Mouse (Mus musculus) olfactory bulb, adult 2 months (tissue): ENCODE measurements around the gene Igsf10. TPM values are rescaled to one million over a fixed set of nuclear protein-coding genes. Genes with fewer than 3 reads are reported as not detected.

Source experiments
- H3K27ac ChIP-seq: fragments of 200-500 bp; 2 replicates; pipeline ENCODE4 v1.5.1; 2012; ENCODE audit warnings: low read depth, low read length; ENCODE audit not compliant: insufficient read depth
- H3K4me1 ChIP-seq: fragments of 200-500 bp; 2 replicates; pipeline ENCODE4 v1.6.1; 2012; ENCODE audit warnings: low read length; ENCODE audit not compliant: control insufficient read depth, insufficient read depth
- H3K4me3 ChIP-seq: fragments of 200-500 bp; 2 replicates; pipeline ENCODE4 v1.5.1; 2012; ENCODE audit warnings: mild to moderate bottlenecking, low read depth, low read length, moderate library complexity; ENCODE audit not compliant: insufficient read depth
- CTCF ChIP-seq: fragments of 200-500 bp; IDR thresholded peaks from 2 replicates; pipeline ENCODE4 v1.5.1; 2012; ENCODE audit warnings: low read depth, mild to moderate bottlenecking, low read length, moderate library complexity; ENCODE audit not compliant: insufficient read depth
- POLR2A ChIP-seq: fragments of 200-500 bp; IDR thresholded peaks from 2 replicates; pipeline ENCODE4 v1.6.1; 2012; ENCODE audit warnings: mild to moderate bottlenecking, low read depth, low read length, moderate library complexity; ENCODE audit not compliant: insufficient read depth
- WGBS: fragments of 180-500 bp; shearing (Covaris S2); methylation state at CpG from one replicate; pipeline ENCODE4 v1.1.7; 2018; 5-methylcytosine and 5-hydroxymethylcytosine counted together
- polyA plus RNA-seq: library from polyadenylated mRNA; stranded (reverse); fragments of >200 nt; gene quantifications from 2 replicates; pipeline ENCODE4 v1.2.4, GENCODE M21; 2012; ENCODE audit warnings: low replicate concordance; ENCODE audit not compliant: missing spikeins, insufficient read depth, insufficient read length

The Igsf10 gene
- polyA plus RNA-seq, 1 experiment, result not detected

- no peak overlapping the region for H3K4me3 ChIP-seq
- H3K27ac ChIP-seq, result no peak overlapping the region
- H3K4me1 ChIP-seq, result no peaks in the 10 kb centered on the region
- no peak for TF ChIP-seq CTCF
- TF ChIP-seq POLR2A, result no peak
- WGBS, result 30% methylated on average over 4 of the region's 4 CpGs
Measured at GRCm38 (mm10) chr3:59343026-59343425, 1.2 kb downstream of the Igsf10 start.

- TF ChIP-seq POLR2A (no peak), CTCF (no peak)
- Histone ChIP-seq H3K27ac (no peak overlapping the region), H3K4me1 (no peaks in the 10 kb centered on the region), H3K4me3 (no peak overlapping the region)
- 77% methylated on average over 11 of the region's 11 CpGs for WGBS
Measured at GRCm38 (mm10) chr3:59341647-59342427, 2.4 kb downstream of the Igsf10 start.

- H3K4me3 ChIP-seq, result no peak overlapping the region
- 81% methylated on average over 2 of the region's 2 CpGs for WGBS
- no peak for TF ChIP-seq POLR2A
- TF ChIP-seq CTCF, result no peak
- no peak overlapping the region for H3K27ac ChIP-seq
- no peaks in the 10 kb centered on the region for H3K4me1 ChIP-seq
Measured at GRCm38 (mm10) chr3:59328526-59328925, 15.7 kb downstream of the Igsf10 start.

DNA sequence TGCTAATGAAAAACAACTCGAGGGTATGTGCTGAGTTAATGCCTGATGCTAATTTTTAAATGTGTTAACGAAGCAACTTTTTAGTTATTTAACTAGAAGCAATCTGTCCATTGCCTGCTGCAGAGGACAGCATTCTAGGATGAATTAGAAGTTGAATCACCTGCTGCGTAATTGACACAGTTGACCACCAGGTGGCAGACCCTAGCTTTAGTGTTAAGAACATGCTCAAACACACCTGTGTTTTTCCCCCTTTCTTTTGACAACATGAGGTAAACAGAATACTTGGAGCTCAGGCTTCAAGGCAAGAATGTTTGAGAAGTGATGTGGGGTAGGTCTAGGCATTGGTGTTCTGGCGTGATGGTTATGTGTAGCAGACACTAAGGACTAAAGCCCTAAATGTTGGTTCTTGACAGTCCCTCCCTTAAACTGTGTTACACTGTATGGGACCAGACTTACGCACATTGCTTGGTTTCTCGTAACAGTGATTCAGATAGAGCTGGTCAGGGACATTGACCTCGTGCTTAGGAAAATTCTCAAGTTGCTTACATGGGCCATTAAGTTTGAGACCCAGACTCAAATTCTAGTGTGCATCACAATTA is 22.8 kb downstream of the Igsf10 start:
- WGBS, result 58% methylated on average over 7 of the region's 7 CpGs
- no peak for TF ChIP-seq CTCF
- TF ChIP-seq POLR2A, result no peak
- Histone ChIP-seq H3K4me1 (no peaks in the 10 kb centered on the region), H3K4me3 (no peak overlapping the region), H3K27ac (no peak overlapping the region)

GRCm38 (mm10) chr3:59316077-59316476 is 28.1 kb downstream of the Igsf10 start:
- Histone ChIP-seq H3K27ac (no peak overlapping the region), H3K4me1 (0 out of 2 replicates have a peak, but pooled peaks cover 2% of the 10 kb centered on the region), H3K4me3 (no peak overlapping the region)
- WGBS, result 85% methylated on average over 7 of the region's 7 CpGs
- TF ChIP-seq CTCF (no peak), POLR2A (no peak)

- no peak overlapping the region for H3K4me3 ChIP-seq
- 57% methylated on average over 10 of the region's 10 CpGs for WGBS
- TF ChIP-seq CTCF (no peak), POLR2A (no peak)
- H3K4me1 ChIP-seq, result 0 out of 2 replicates have a peak, but pooled peaks cover 2% of the 10 kb centered on the region
- H3K27ac ChIP-seq, result peak overlapping the region; percentile 19; the same call in 1 of the 2 replicates
Measured at GRCm38 (mm10) chr3:59312610-59313009, 31.6 kb downstream of the Igsf10 start.

GRCm38 (mm10) chr3:59305518-59305917 is 38.7 kb downstream of the Igsf10 start:
- Histone ChIP-seq H3K27ac (no peak overlapping the region), H3K4me1 (no peaks in the 10 kb centered on the region), H3K4me3 (no peak overlapping the region)
- TF ChIP-seq POLR2A (no peak), CTCF (no peak)
- 95% methylated on average over 2 of the region's 2 CpGs for WGBS

DNA sequence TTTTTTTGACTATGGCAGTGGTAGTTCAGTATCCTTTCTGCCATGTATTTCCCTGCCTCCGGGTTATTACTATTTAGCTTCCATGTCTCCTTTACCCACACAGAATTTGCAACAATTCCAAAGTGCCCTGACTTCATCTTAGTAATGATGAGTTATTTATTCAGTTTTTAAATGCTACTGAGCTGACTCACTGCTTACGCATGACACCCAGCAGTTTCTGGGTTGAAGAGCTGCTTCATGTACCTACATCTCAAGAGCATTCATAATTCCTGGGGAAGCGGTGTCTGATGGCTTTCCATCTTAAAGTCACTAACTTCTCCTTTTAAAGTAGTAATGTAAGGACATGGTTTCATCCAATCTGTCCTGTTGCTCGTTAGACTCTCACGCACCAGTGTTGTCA is 39.2 kb downstream of the Igsf10 start:
- H3K4me1 ChIP-seq, result no peaks in the 10 kb centered on the region

DNA sequence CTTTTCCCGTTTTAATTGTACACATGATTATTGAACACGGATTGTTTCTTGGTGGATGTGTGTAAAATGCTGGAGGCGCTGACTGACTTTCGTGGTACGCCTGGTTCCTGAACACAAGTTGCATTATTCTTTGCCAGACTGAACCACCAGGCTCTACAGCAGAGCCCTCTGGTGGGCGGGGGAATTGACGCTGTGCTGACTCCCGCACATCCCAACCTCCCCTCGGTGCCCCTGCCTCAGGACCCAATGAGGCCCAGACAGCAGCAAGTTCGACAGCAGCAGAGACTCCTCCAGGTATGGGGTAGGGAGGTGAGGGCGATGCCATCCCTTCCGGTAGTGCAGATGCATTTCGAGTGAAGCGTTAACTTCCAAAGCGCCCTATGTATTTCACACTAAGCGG is 46.5 kb downstream of the Igsf10 start:
- 90% methylated on average over 16 of the region's 16 CpGs for WGBS
- H3K27ac ChIP-seq, result no peak overlapping the region

More for the DNA sequence above, 39.2 kb downstream of the Igsf10 start:
- TF ChIP-seq POLR2A, result no peak
- no peak for TF ChIP-seq CTCF
- Histone ChIP-seq H3K4me3 (no peak overlapping the region), H3K27ac (no peak overlapping the region)
- WGBS, result 95% methylated on average over 5 of the region's 5 CpGs

More for the DNA sequence above, 46.5 kb downstream of the Igsf10 start:
- TF ChIP-seq CTCF (no peak), POLR2A (no peak)
- Histone ChIP-seq H3K4me1 (no peaks in the 10 kb centered on the region; the same call in 1 of the 2 replicates), H3K4me3 (no peak overlapping the region)
